Mouse (Mus musculus) kidney, postnatal 25 days (tissue): ENCODE data around the gene Padi6.

ENCODE experiments used
- DNase-seq, 2 experiments: peaks; one replicate each; pipeline ENCODE4 v3.0.0; 2021; ENCODE audit warnings: mixed read lengths in 2 of 2

The Padi6 gene

GRCm38 (mm10) chr4:140747978-140748377 lies 5.5 kb upstream of the Padi6 start:
- no peak for DNase-seq

- DNase-seq = peak in 1 of 2 experiments; percentile 27
Observed at GRCm38 (mm10) chr4:140744654-140745053, 2.2 kb upstream of the Padi6 start.

GRCm38 (mm10) chr4:140743086-140743485 lies 643 bp upstream of the Padi6 start:
- DNase-seq = no peak

- no peak for DNase-seq
Observed at GRCm38 (mm10) chr4:140741401-140741800, 1.0 kb downstream of the Padi6 start.

- no peak for DNase-seq
Observed at GRCm38 (mm10) chr4:140740655-140741054, 1.8 kb downstream of the Padi6 start.

GRCm38 (mm10) chr4:140732871-140733270 lies 9.6 kb downstream of the Padi6 start:
- DNase-seq = no peak

- no peak for DNase-seq
Observed at GRCm38 (mm10) chr4:140731654-140732053, 10.8 kb downstream of the Padi6 start.

GRCm38 (mm10) chr4:140726907-140727306 lies 15.5 kb downstream of the Padi6 start:
- no peak for DNase-seq

- DNase-seq = no peak
Observed at GRCm38 (mm10) chr4:140724739-140725138, 17.7 kb downstream of the Padi6 start.

GRCm38 (mm10) chr4:140723801-140724200 lies 18.6 kb downstream of the Padi6 start:
- peak in 1 of 2 experiments; percentile 28 for DNase-seq

- no peak for DNase-seq
Observed at GRCm38 (mm10) chr4:140723192-140723591, 19.3 kb downstream of the Padi6 start.

GRCm38 (mm10) chr4:140722710-140723109 lies 19.7 kb downstream of the Padi6 start:
- DNase-seq = no peak

- no peak for DNase-seq
Observed at GRCm38 (mm10) chr4:140721968-140722490, 20.4 kb downstream of the Padi6 start.

GRCm38 (mm10) chr4:140720091-140720490 lies 22.4 kb downstream of the Padi6 start:
- DNase-seq = no peak

- peak in 1 of 2 experiments; percentile 29 for DNase-seq
Observed at GRCm38 (mm10) chr4:140718436-140718835, 24.0 kb downstream of the Padi6 start.

GRCm38 (mm10) chr4:140716994-140717393 lies 25.4 kb downstream of the Padi6 start:
- no peak for DNase-seq

GRCm38 (mm10) chr4:140714586-140714985 lies 27.9 kb downstream of the Padi6 start:
- no peak for DNase-seq

- DNase-seq = peak; percentile 90 to 95
Observed at GRCm38 (mm10) chr4:140713480-140714365, 28.7 kb downstream of the Padi6 start.

GRCm38 (mm10) chr4:140711360-140711759 lies 31.1 kb downstream of the Padi6 start:
- DNase-seq = no peak

GRCm38 (mm10) chr4:140710781-140711180 lies 31.7 kb downstream of the Padi6 start:
- no peak for DNase-seq

- DNase-seq = no peak
Observed at GRCm38 (mm10) chr4:140709617-140710016, 32.8 kb downstream of the Padi6 start.

- DNase-seq = no peak
Observed at GRCm38 (mm10) chr4:140709111-140709510, 33.3 kb downstream of the Padi6 start.

GRCm38 (mm10) chr4:140708297-140708927 lies 34.0 kb downstream of the Padi6 start:
- no peak for DNase-seq

GRCm38 (mm10) chr4:140707615-140708014 lies 34.8 kb downstream of the Padi6 start:
- DNase-seq = no peak
